Mouse (Mus musculus) hindbrain, embryonic 13.5 days (tissue): ENCODE measurements around the gene Ulk1. TPM values are rescaled to one million over a fixed set of nuclear protein-coding genes. Genes with fewer than 3 reads are reported as not detected.

Source experiments
- ATAC-seq: fragments of 200-750 bp; cut with Nextera tagmentation; 2 replicates; pipeline ENCODE4 v1.8.0; 2017; ENCODE audit warnings: moderate TSS enrichment; ENCODE audit not compliant: low FRiP score
- H3K27ac ChIP-seq: fragments of 300-500 bp; sonication (generic); 2 replicates; pipeline ENCODE4 v1.5.1; 2015; ENCODE audit warnings: inconsistent platforms, mild to moderate bottlenecking, moderate library complexity
- H3K27me3 ChIP-seq: fragments of 300-500 bp; sonication (generic); 2 replicates; pipeline ENCODE4 v1.6.1; 2015; ENCODE audit warnings: mild to moderate bottlenecking, inconsistent platforms
- H3K36me3 ChIP-seq: fragments of 300-500 bp; sonication (generic); 2 replicates; pipeline ENCODE4 v1.6.1; 2015; ENCODE audit warnings: mild to moderate bottlenecking, inconsistent platforms
- H3K4me1 ChIP-seq: fragments of 300-500 bp; sonication (generic); replicated peaks from 2 replicates; pipeline ENCODE4 v1.6.1; 2015; ENCODE audit warnings: inconsistent platforms
- H3K4me2 ChIP-seq: fragments of 300-500 bp; sonication (generic); 2 replicates; pipeline ENCODE4 v1.6.1; 2015; ENCODE audit warnings: inconsistent platforms, mild to moderate bottlenecking, moderate library complexity
- H3K4me3 ChIP-seq: fragments of 300-500 bp; sonication (generic); 2 replicates; pipeline ENCODE4 v1.5.1; 2015; ENCODE audit warnings: mild to moderate bottlenecking, inconsistent platforms
- H3K9ac ChIP-seq: fragments of 300-500 bp; sonication (generic); 2 replicates; pipeline ENCODE4 v1.6.1; 2015; ENCODE audit warnings: mild to moderate bottlenecking, inconsistent platforms
- H3K9me3 ChIP-seq: fragments of 300-500 bp; sonication (generic); 2 replicates; pipeline ENCODE4 v1.6.1; 2016; ENCODE audit warnings: inconsistent platforms
- WGBS: fragments of 180-500 bp; shearing (Covaris S2); methylation state at CpG from one replicate; pipeline ENCODE4 v1.1.7; 2015; 5-methylcytosine and 5-hydroxymethylcytosine counted together
- polyA plus RNA-seq: library from polyadenylated mRNA; unstranded; fragments of >200 nt; fragmentation: Nextera tagmentation; extraction: Ambion mirVana; gene quantifications from 2 replicates; pipeline ENCODE4 v1.2.1, GENCODE M21; 2015

Ulk1 gene
- polyA plus RNA-seq, 1 experiment from 2014 or later: 30.3 TPM

GRCm38 (mm10) chr5:110827576-110827975 lies 17.7 kb upstream of the Ulk1 start:
- 91% methylated on average over 5 of the region's 5 CpGs for WGBS
- Histone ChIP-seq H3K36me3 (no peaks in the 10 kb centered on the region), H3K27me3 (no peaks in the 10 kb centered on the region), H3K9ac (no peak overlapping the region), H3K4me3 (no peak overlapping the region), H3K27ac (no peak overlapping the region), H3K4me2 (no peak overlapping the region), H3K9me3 (no peaks in the 10 kb centered on the region), H3K4me1 (no peaks in the 10 kb centered on the region)
- ATAC-seq: no peak

DNA sequence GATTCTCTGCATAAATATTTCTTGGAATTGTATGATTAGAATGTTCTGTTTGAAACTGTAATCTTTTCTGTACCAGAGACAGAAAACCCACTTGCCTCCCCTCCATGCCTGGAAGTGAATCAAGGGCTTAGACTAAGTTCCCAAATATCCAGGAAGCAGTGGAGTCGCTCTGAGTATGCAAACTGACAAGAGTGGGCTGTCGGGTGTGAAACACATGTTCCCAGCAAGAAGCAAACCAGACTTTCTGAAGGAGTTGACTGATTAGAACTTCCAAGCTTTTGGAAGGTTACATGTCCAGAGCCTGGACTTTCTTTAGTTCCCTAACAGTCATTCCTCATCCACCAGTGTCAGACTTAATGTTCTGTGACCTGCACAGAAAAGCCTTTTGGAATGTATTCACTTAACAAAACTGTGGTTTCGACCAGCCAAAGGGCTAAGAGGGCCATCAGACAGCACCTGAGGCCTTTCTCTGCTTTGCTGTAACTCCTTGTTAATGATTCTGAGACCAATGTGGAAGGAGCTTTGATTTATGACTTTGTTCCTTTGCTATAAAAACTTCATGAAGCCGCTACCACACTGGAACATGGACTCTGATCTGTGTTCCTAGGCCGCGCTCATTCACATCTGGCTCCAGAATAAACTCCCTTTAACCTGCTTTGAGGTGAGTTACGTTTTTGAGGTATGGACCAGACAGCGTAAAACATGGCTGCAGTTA lies 17.0 kb upstream of the Ulk1 start:
- Histone ChIP-seq H3K36me3 (no peaks in the 10 kb centered on the region), H3K9me3 (no peaks in the 10 kb centered on the region), H3K4me2 (no peak overlapping the region), H3K4me1 (no peaks in the 10 kb centered on the region), H3K27ac (no peak overlapping the region), H3K4me3 (no peak overlapping the region), H3K27me3 (no peaks in the 10 kb centered on the region), H3K9ac (no peak overlapping the region)
- no peak for ATAC-seq
- 89% methylated on average over 8 of the region's 8 CpGs for WGBS

GRCm38 (mm10) chr5:110824421-110824820 lies 14.5 kb upstream of the Ulk1 start:
- Histone ChIP-seq H3K27ac (no peak overlapping the region), H3K9me3 (no peaks in the 10 kb centered on the region), H3K4me2 (no peak overlapping the region), H3K4me3 (no peak overlapping the region), H3K9ac (no peak overlapping the region), H3K27me3 (no peaks in the 10 kb centered on the region), H3K36me3 (no peaks in the 10 kb centered on the region), H3K4me1 (no peaks in the 10 kb centered on the region)
- 94% methylated on average over 4 of the region's 4 CpGs for WGBS
- no peak for ATAC-seq

GRCm38 (mm10) chr5:110808821-110809666 lies 853 bp downstream of the Ulk1 start:
- peak; percentile 0; the same call in 1 of the 2 replicates for ATAC-seq
- WGBS: 2% methylated on average over 27 of the region's 27 CpGs
- Histone ChIP-seq H3K27ac (peak overlapping the region; percentile 84), H3K27me3 (no peaks in the 10 kb centered on the region), H3K4me2 (peak overlapping the region; percentile 99), H3K9ac (peak overlapping the region; percentile 98), H3K4me1 (peaks cover 52% of the 10 kb centered on the region), H3K9me3 (no peaks in the 10 kb centered on the region), H3K36me3 (peaks cover 17% of the 10 kb centered on the region), H3K4me3 (peak overlapping the region; percentile 96)

GRCm38 (mm10) chr5:110808061-110808631 lies 1.8 kb downstream of the Ulk1 start:
- Histone ChIP-seq H3K36me3 (peaks cover 19% of the 10 kb centered on the region), H3K4me1 (peaks cover 54% of the 10 kb centered on the region), H3K4me2 (peak overlapping the region; percentile 99), H3K9ac (peak overlapping the region; percentile 98), H3K4me3 (peak overlapping the region; percentile 96), H3K27me3 (no peaks in the 10 kb centered on the region), H3K27ac (peak overlapping the region; percentile 53), H3K9me3 (no peaks in the 10 kb centered on the region)
- WGBS: 3% methylated on average over 14 of the region's 14 CpGs
- peak; percentile 36 for ATAC-seq

DNA sequence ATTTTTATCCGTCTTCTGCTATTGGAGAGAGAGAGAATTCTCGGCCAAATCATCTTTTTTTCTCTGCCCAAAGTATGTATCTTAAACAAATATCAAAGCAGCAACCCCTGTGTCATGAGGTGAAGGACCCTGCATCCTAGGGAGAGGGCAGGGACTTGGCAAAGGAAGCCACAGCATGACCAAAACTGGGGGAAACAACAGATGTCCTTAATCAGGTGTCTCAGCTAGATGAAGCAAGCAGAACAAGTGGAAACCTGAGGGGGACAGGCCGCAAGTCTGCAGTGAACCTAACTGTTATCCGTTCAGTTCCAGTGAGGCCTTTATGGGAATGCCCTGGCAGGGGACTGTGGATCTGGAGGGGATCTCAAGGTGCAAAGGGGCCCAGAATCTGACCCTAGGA lies 2.4 kb downstream of the Ulk1 start:
- 82% methylated on average over 4 of the region's 4 CpGs for WGBS
- H3K9me3 ChIP-seq: no peaks in the 10 kb centered on the region

DNA sequence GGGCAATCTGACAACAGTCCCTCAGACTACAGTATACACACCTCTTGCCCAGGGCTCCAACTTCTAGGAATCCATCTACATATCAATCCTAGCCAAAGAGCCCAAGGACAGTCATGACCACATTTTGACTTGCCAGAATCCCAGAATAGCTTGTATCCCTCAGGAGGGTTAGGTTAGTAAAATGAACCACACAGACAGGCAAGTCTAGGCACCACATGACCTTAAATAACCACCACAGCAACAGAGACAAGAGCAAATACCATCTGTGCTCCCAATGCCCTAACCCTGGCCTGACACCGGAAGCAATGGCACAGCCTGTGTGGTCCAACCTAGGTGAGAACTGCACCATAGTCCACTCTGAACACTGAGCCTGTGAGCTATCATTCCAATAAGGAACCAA lies 3.2 kb downstream of the Ulk1 start:
- 85% methylated on average over 1 of the region's 1 CpGs for WGBS
- Histone ChIP-seq H3K4me2 (peak overlapping the region; percentile 99), H3K9ac (peak overlapping the region; percentile 53; the same call in 1 of the 2 replicates)

More for the DNA sequence above, 2.4 kb downstream of the Ulk1 start:
- H3K36me3 ChIP-seq: peaks cover 22% of the 10 kb centered on the region
- ATAC-seq: no peak
- H3K4me3 ChIP-seq: peak overlapping the region; percentile 96
- no peaks in the 10 kb centered on the region for H3K27me3 ChIP-seq
- peak overlapping the region; percentile 98 for H3K9ac ChIP-seq
- peaks cover 58% of the 10 kb centered on the region for H3K4me1 ChIP-seq
- peak overlapping the region; percentile 99 for H3K4me2 ChIP-seq
- 0 out of 2 replicates have a peak overlapping the region, but pooled peaks have one; percentile 52 for H3K27ac ChIP-seq

DNA sequence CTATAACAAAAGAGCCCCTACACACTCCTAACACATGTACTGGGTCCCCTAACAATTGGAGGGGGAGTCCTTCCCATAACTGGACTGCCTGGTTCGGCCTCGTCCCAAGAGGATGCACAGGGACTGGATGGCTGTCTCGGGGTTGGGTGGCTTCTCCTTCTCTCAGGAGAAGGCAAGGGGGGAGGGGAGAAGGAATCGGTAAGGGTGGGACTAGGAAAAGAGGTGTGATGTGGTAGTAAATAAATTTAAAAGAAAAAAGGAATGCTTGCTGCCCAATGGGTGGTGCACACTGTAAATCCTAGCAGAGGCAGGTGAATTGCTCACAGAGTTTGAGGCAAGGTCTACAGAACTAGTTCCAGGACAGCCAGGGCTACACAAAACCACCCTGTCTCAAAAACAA lies 3.7 kb downstream of the Ulk1 start:
- WGBS: 87% methylated on average over 4 of the region's 4 CpGs
- peaks cover 35% of the 10 kb centered on the region for H3K36me3 ChIP-seq
- H3K4me3 ChIP-seq: no peak overlapping the region
- no peak overlapping the region for H3K27ac ChIP-seq
- H3K27me3 ChIP-seq: no peaks in the 10 kb centered on the region
- no peaks in the 10 kb centered on the region for H3K9me3 ChIP-seq
- no peak overlapping the region for H3K4me2 ChIP-seq
- H3K9ac ChIP-seq: peak overlapping the region; percentile 53; the same call in 1 of the 2 replicates
- H3K4me1 ChIP-seq: peaks cover 62% of the 10 kb centered on the region
- no peak for ATAC-seq

More for the DNA sequence above, 3.2 kb downstream of the Ulk1 start:
- no peak overlapping the region for H3K4me3 ChIP-seq
- no peak for ATAC-seq
- H3K36me3 ChIP-seq: peaks cover 30% of the 10 kb centered on the region
- no peaks in the 10 kb centered on the region for H3K27me3 ChIP-seq
- H3K4me1 ChIP-seq: peaks cover 62% of the 10 kb centered on the region
- H3K27ac ChIP-seq: no peak overlapping the region
- no peaks in the 10 kb centered on the region for H3K9me3 ChIP-seq

DNA sequence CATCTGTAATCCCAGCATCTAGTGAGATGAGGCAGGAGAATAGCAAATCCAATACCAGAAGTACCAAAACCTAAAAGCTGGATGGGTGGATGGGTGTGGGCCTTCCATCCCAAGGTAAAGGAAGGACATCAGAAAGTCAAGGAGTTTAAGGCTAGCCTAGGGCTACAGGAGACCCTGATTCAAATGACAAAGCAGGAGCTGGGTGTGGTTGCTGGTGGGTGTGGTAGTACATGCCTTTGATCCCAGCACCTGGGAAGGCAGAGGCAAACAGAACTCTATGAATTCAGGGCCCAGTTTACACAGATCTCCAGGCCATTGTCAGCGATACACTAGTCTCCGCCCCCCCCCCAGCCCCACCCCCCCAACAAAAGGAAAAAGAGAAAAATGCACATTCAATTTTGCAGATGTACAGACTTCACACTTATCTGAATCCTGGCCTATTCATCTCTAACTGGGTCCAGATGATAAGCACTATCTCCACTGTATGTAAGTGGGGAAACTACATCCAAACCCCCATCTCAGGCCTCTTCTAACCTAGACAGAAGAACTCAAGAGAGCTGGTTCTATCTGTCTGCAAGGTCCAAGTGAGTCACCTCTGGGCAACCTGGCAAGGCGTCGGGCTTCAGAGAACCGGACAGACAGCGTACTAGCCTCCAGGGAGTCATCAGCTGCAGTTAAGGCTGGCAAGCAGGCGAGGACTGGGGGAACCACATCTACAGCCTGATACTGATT lies 5.7 kb downstream of the Ulk1 start:
- ATAC-seq: no peak
- no peaks in the 10 kb centered on the region for H3K27me3 ChIP-seq
- H3K36me3 ChIP-seq: peaks cover 55% of the 10 kb centered on the region
- no peaks in the 10 kb centered on the region for H3K9me3 ChIP-seq
- no peak overlapping the region for H3K9ac ChIP-seq
- H3K4me2 ChIP-seq: no peak overlapping the region
- no peak overlapping the region for H3K4me3 ChIP-seq
- WGBS: 82% methylated on average over 7 of the region's 7 CpGs
- peaks cover 62% of the 10 kb centered on the region for H3K4me1 ChIP-seq
- no peak overlapping the region for H3K27ac ChIP-seq

DNA sequence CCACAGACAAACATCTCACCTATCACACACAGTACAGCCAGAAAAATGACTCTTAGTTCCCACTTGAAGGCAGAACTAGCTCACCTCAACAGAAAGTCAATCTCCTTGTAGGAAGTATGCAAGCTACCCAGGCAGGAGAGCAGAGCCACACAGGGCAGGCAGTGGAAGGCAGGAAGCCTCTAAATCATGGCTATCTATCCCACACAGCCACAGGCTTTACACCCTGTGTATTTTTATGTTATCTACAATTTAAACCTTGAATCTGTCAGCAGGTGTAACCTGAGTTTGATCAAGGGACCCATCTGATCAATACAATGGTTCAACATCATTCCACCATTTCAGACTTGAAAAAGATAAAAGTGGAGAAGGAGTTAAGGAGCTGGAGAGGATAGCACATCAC lies 7.1 kb downstream of the Ulk1 start:
- H3K27ac ChIP-seq: no peak overlapping the region
- no peak for ATAC-seq
- peaks cover 69% of the 10 kb centered on the region for H3K36me3 ChIP-seq
- H3K27me3 ChIP-seq: no peaks in the 10 kb centered on the region
- H3K9ac ChIP-seq: no peak overlapping the region
- peaks cover 52% of the 10 kb centered on the region for H3K4me1 ChIP-seq
- H3K9me3 ChIP-seq: no peaks in the 10 kb centered on the region
- no peak overlapping the region for H3K4me2 ChIP-seq
- H3K4me3 ChIP-seq: no peak overlapping the region

GRCm38 (mm10) chr5:110802186-110802585 lies 7.7 kb downstream of the Ulk1 start:
- no peak for ATAC-seq
- no peak overlapping the region for H3K27ac ChIP-seq
- H3K4me1 ChIP-seq: peaks cover 45% of the 10 kb centered on the region
- no peak overlapping the region for H3K4me2 ChIP-seq
- no peak overlapping the region for H3K4me3 ChIP-seq
- WGBS: 87% methylated on average over 4 of the region's 4 CpGs
- H3K9me3 ChIP-seq: no peaks in the 10 kb centered on the region
- 0 out of 2 replicates have a peak overlapping the region, but pooled peaks have one; percentile 24 for H3K9ac ChIP-seq
- H3K27me3 ChIP-seq: no peaks in the 10 kb centered on the region
- peaks cover 74% of the 10 kb centered on the region for H3K36me3 ChIP-seq
